Mouse (Mus musculus) lung, postnatal 10 days (tissue): ENCODE measurements around the gene Aamp.
A peak's percentile ranks its signal among the peaks of the same experiment; 100 is the strongest.

Source experiments
- DNase-seq: peaks from one replicate; pipeline ENCODE4 v3.0.0; 2021

The Aamp gene

DNA sequence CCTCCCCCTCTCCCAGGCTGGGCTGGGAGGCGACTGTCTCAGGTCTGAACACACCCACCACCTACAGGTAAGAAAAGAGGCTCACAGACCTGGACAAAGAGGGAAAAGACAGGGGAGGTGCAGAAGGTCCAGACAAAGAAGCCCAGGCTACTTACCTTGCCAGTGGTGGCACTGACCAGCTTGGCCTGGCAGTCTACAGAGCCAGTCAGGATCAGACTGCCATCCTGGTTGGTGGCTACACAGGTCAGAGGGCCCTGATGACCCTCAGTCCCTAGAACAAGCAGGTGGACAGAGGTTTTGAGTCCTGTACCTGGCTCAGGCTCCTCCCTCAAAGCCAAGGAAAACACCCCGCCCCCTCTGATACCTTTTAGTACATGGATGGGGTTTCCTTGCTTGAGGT is 3.2 kb downstream of the Aamp start:
- DNase-seq = no peak

DNA sequence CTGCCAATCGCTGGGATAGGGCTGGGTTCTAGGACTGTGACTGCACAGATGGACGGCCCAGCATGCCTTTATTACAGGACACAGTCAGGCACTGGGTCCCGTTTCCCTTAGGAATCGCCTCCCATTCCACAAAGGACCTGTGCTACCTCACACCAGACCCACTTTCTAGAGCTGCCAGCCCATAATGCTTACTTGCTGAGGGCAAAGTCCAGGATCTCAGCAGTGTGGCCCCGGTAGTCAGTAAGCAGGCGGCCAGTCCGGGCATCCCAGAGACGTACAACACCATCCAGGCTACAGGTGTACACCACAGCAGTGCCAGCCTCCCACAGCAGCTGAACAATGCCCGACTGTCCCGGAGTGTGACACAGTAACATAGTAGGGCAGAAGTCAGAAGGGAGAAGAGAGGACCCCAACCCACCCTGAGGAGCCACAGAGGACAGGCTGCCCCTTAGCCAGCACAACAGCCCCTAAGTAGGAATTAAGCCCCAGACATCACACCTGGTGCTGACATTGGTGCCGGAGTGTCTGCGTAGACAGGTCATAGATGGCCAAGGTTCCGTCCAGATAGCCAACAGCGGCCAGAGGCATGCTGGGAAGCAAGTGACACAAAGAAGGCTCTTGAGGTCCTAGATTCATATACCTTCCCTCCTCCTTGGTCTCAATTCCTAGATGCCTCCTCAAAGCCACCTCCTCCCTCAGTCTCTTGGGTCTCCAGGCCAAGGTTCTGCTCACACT is 3.8 kb downstream of the Aamp start:
- no peak for DNase-seq

- no peak for DNase-seq
Measured at GRCm38 (mm10) chr1:74278988-74279387, 5.5 kb downstream of the Aamp start.

- DNase-seq = no peak
Measured at GRCm38 (mm10) chr1:74278538-74278937, 6.0 kb downstream of the Aamp start, which contains the start of gene Gpbar1. Gene Gpbar1, plus strand, starts transcription at chr1:74278550.

DNA sequence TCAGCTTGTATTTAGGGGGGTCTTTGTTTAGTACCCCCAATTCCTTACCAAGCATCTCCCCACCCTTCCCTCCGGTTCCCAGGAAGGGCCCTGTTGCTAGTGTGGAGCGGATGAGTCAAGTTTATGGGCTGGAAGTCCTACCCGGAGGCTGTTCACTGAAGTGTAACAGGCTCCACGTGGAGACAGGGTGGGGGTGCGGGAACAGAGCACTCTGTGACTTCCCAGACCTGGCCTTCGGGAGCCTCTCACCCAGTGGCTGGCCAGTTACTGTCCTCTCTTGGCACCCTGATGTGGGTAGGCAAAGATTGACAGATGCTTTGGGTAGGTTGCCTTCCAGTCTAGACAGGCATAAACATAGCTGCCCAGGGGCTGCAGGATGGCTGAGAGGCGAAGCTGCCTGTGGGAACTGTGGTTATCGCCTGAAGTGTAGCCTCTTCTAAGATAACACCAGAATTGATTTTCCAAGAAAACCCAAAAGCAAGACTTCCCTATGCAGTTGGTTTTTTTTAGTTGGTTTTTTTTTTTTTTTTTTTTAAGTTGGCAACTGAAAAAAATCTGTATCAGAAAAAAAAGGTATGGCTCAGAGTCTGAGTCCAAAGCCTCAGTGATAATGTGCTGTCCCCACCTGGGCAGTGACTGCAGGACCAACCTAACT is 6.5 kb downstream of the Aamp start:
- DNase-seq = no peak

GRCm38 (mm10) chr1:74277041-74277440 is 7.5 kb downstream of the Aamp start:
- no peak for DNase-seq

DNA sequence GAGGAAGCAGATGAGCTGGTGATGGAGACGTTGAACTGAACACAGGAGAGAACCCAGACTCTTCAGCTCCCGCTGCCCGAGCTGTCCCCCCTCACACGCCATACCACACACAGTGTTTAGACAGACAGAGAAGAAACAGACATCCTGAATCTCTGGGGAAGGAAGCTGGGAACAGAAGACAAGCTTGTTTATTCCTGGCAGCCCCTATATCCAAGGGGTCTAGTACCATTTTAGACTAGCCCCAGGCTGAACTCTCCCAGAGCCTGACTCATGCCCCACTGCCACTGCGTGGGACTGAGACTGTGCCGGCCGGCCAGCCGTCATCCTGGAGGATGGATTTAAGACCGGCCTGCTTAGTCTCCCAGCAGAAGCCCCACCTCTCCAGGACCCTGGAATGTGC is 9.5 kb downstream of the Aamp start:
- DNase-seq = no peak

- DNase-seq = no peak
Measured at GRCm38 (mm10) chr1:74271659-74272058, 12.9 kb downstream of the Aamp start.

GRCm38 (mm10) chr1:74268750-74269149 is 15.8 kb downstream of the Aamp start:
- no peak for DNase-seq

GRCm38 (mm10) chr1:74262510-74262909 is 22.0 kb downstream of the Aamp start:
- no peak for DNase-seq

DNA sequence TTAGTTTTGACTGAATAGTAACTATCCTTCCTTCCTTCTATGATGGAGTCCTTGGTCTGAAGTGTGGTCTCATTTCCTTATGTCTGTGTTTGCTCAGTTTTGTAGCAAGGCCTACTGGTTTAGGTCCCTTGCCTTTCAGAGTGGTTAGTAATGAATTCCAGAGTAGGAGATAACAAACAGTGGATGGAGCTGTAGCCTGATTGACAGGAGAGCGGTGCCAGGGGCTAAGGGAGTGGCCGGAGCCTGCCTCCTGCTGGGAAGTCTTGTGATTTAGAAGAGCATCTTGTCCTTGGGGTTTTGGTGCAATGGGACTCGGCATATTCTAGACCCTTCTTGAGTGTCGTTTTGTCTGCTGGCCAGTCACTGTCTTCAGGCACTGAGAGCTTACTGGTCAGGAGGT is 27.8 kb downstream of the Aamp start:
- DNase-seq = no peak

GRCm38 (mm10) chr1:74255704-74256345 is 28.7 kb downstream of the Aamp start:
- DNase-seq = no peak

GRCm38 (mm10) chr1:74250096-74250495 is 34.4 kb downstream of the Aamp start:
- no peak for DNase-seq

DNA sequence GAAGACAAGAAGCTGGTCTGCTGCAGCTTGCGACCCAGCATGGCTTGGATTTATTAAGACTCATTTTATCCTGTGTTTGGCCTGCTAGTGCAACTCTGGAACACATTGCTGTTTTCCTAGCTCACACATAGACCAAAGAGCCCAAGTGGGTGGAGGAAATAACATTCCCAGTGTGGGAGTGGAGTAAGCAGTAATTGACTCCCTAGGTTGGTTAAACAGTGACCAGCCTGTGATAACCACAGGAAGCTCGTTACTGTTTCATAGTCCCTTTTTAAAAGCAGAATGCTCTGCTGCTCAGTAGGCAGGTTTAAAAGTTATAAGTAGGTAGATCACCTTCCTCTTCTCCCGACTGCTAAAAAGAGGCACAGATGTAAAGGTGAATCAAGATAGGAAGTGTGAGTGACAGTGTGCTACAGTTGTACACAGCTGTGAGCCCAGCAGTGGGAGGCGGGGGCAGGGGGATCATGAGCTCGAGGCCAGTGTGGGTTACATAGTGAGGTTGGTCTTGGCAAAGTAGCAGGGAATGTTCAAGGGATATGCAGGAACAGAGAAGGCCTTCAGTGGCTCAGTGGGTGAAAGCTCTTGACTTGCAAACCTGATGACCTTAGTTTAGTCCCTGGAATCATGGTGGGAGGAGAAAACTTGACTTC is 35.1 kb downstream of the Aamp start:
- DNase-seq = peak; percentile 10

DNA sequence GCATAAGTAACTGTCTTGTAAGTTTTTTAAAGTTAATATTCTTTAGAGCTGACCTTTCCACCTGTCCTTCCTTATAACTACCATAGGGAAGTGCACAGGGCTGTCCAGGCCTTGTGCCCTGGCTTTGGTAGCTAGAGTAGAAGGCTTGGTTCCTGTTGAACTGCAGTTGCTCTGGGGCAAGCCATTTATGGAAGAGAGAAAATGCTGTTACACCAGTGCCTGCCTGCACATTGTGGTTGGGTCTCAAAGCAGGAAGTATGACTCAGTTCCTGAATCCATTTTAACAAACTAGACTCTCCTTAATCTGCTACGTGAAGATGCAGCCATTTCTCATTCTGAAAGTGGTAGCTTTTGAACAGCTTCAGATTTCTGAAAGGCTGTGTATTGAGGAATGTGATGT is 35.7 kb downstream of the Aamp start:
- DNase-seq = peak; percentile 47

DNA sequence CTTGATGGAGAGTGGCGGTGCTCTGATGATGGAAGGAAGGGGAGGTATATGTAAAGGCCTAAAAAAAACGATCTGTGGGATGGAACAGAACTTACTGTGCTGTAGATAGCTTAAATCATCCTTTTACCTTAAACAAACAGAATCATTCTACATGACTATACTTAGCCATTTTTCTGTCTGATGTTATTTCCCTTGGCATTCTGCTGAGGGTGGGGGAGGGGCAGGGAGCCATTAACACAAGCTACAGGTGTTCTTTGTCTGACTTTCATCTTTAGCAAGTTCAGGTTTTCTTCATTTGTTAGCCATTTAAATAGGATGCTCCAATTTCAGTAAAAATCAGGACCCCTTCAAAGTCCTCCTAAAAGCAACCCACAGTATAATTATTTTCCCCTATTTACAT is 39.0 kb downstream of the Aamp start:
- DNase-seq = no peak

DNA sequence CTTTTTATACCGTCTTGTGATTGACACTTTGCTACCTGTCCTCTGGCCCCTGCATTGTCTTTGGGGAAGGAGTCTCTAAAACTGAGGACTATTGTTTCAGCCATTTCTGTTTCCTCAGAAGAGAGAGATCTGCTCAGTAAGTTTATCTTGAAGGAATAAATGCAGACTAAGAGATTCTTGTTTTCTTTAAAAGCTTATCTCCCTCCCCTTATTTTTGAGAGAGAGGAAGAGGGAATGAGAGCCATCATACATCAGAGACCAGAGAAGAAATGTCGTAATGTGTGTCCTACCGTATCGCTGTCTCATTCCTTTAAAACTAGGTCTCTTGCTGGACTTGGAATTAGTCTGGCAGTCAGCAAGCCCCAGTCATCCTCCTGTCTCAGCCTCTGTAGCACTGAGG is 43.7 kb downstream of the Aamp start:
- no peak for DNase-seq

GRCm38 (mm10) chr1:74240311-74240710 is 44.2 kb downstream of the Aamp start:
- DNase-seq = peak; percentile 11

DNA sequence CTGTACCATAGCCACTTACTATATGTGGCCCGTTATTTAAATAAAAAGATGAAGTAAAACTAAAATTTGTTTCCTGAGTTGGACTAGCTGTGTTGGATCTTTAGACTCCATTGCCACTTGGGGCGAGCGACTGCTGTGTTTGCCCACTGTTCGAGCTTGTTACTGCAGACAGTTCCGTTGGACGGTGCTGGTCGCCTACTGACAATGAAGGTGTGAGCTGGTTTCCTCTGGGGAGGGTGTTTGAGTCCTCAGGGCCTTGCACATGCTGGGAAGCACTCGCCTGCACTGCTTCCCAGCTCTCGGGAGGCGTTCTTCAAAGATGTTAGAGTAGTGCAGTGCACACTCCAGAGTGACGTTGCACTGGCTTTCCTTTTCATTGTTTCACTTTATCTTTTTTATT is 44.9 kb downstream of the Aamp start:
- peak; percentile 14 for DNase-seq

DNA sequence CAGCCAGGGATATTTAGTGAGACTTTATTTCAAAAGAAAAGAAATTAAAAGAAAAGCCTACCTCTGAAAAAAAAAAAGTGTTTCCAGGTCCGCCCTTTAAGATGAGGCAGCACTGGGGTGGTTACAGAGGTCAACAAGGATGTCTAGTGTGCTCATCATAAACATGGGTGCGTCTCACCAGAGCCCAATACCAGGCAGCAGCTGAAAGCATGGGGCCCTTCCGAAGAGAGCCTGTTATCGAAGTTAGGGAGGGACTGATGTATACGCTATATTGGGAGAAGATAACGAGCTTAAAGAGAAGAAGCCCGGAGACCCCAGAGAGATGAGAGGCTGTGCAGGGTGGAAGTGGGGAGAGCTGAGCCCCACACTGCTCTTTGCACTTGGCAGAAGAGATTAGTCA is 45.4 kb downstream of the Aamp start:
- DNase-seq = peak; percentile 3

- DNase-seq = no peak
Measured at GRCm38 (mm10) chr1:74238136-74238535, 46.4 kb downstream of the Aamp start.

- DNase-seq = no peak
Measured at GRCm38 (mm10) chr1:74237671-74238070, 46.9 kb downstream of the Aamp start.

DNA sequence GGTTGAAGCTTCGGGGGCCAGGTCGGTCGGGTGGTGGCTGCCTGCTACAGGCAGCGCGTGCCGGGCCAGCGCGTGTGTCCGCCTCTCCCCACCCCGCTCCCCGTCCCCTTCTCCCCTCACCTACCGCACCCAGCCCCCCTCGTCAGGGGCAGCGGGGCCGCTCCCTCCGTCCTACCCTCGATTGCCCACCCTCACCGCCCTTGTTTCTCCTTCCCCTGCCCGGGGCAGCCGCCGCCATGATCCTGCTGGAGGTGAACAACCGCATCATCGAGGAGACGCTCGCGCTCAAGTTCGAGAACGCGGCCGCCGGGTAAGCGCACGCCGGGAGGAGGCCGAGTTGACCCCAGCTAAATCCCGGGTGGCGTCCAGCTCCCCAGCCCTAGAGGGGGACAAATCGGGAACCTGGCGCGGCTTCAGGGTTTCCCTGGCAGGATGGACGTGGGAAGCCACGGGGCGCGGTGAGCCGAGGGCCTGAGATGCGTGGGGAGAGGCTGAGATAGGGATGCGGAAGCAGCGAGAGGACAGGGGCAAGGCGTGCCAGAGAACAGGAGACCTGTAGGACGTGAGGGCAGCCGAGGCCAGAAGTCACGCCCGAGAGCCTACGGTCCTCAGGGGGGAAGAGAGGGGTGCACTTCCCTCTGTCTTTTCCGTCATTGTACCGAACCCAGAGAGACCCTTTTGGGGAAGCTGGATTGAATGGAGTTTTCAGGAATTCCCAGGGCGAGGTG is 47.8 kb downstream of the Aamp start:
- peak; percentile 63 for DNase-seq
